Comparison of ENCODE assay signal across 21 mouse cellular contexts in the genomic region with DNA sequence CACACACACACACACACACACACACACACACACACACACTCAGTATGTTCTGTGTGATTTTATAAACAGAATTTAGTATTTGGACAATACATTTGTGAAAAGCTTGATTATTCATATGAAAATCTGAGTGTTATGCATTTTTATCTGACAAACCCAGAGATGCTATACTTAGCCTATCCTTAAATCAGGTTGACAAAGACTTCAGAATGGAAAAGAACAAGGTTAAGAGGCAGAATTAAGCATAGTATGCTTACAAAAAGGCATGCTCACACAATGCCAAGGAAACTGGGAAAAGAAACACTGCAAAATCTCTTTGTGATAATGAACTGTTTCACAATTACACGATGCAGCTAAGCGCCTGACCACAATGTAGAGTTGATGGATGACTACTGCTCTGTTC.
DNase-seq lines count a peak whose midpoint lies in the region; ATAC-seq and TF ChIP-seq lines count a peak whose summit lies in the region.
"Had no signal": no experiment of that assay in that cellular context is flagged by ENCODE, and none has a peak within 500 bp of the region (broad histone marks: within the 10 kb centered on the region; RNA-seq: fewer than 3 reads in every experiment).

No protein-coding gene starts in this region.

- TF ChIP-seq CTCF in forebrain, postnatal 0 days (IDR thresholded peaks at IDR 0.05; ENCODE audit: low read depth) = no peak

- no peaks in the 10 kb centered on the region; the same call in 1 of the 2 replicates for H3K4me1 ChIP-seq in forebrain, postnatal 0 days (ENCODE audit: insufficient read depth)
- H3K4me1 ChIP-seq in forebrain, embryonic 10.5 days = no peaks in the 10 kb centered on the region
- H3K4me1 ChIP-seq in hindbrain, embryonic 14.5 days (replicated peaks; ENCODE audit: control insufficient read depth, insufficient read depth, low read length) = no peaks in the 10 kb centered on the region
- no peaks in the 10 kb centered on the region for H3K4me1 ChIP-seq in hindbrain, embryonic 10.5 days (replicated peaks)

- H3K4me3 ChIP-seq in forebrain, postnatal 0 days (ENCODE audit: low read depth, low read length) = no peak overlapping the region
- H3K4me3 ChIP-seq in forebrain, embryonic 10.5 days = no peak overlapping the region
- H3K4me3 ChIP-seq in hindbrain, embryonic 14.5 days (replicated peaks; ENCODE audit: low read length) = no peak overlapping the region
- H3K4me3 ChIP-seq in hindbrain, embryonic 10.5 days = no peak overlapping the region

- no peak overlapping the region for H3K27ac ChIP-seq in forebrain, postnatal 0 days (ENCODE audit: low read depth, low read length)
- no peak overlapping the region for H3K27ac ChIP-seq in forebrain, embryonic 10.5 days
- H3K27ac ChIP-seq in hindbrain, embryonic 14.5 days = no peak overlapping the region
- H3K27ac ChIP-seq in hindbrain, embryonic 10.5 days = no peak overlapping the region

- no peak for DNase-seq in forebrain, postnatal 0 days
- no peak for DNase-seq in forebrain, embryonic 10.5 days (ENCODE audit: extremely low spot score, low spot score)
- no peak for DNase-seq in frontal cortex, adult 2 months (ENCODE audit: extremely low spot score in 1 of 2, low spot score in 1 of 2)
- peak; percentile 19 for DNase-seq in hindbrain, embryonic 14.5 days (ENCODE audit: low spot score)
- no peak for DNase-seq in hindbrain, embryonic 10.5 days (ENCODE audit: low spot score)
- DNase-seq: adrenal gland, adult 2 months; adrenal gland, adult 8-10 months; adrenal gland, postnatal 10 days; adrenal gland, postnatal 14 days; adrenal gland, postnatal 25 days; adrenal gland, postnatal 36 days; B cell, adult 2 months; cerebellum, adult 11 months; cerebellum, adult 11-12 months; cerebellum, adult 18-20 months had no signal

- 68% methylated on average over 2 of the region's 2 CpGs for WGBS in forebrain, postnatal 0 days
- WGBS in forebrain, embryonic 10.5 days = 92% methylated on average over 2 of the region's 2 CpGs
- WGBS in hindbrain, embryonic 14.5 days = 61% methylated on average over 2 of the region's 2 CpGs
- WGBS in hindbrain, embryonic 10.5 days = 85% methylated on average over 2 of the region's 2 CpGs

- H3K27me3 ChIP-seq in forebrain, postnatal 0 days (ENCODE audit: insufficient read depth, low read length) = no peaks in the 10 kb centered on the region
- H3K27me3 ChIP-seq in forebrain, embryonic 10.5 days (ENCODE audit: poor library complexity, severe bottlenecking) = no peaks in the 10 kb centered on the region
- no peaks in the 10 kb centered on the region for H3K27me3 ChIP-seq in hindbrain, embryonic 14.5 days (ENCODE audit: control insufficient read depth, insufficient read depth, low read length)
- H3K27me3 ChIP-seq in hindbrain, embryonic 10.5 days (ENCODE audit: insufficient read depth, poor library complexity, severe bottlenecking) = no peaks in the 10 kb centered on the region
- H3K27me3 ChIP-seq: CH12.LX, Patski had no signal

- peak; percentile 51; the same call in 1 of the 2 replicates for ATAC-seq in forebrain, postnatal 0 days
- ATAC-seq in frontal cortex, adult (ENCODE audit: low TSS enrichment) = peak; percentile 64; the same call in 1 of the 2 replicates
- ATAC-seq in hindbrain, embryonic 14.5 days (ENCODE audit: low FRiP score) = no peak
- ATAC-seq: activated CD4-positive, CD25-positive, alpha-beta regulatory T cell, adult 4 months; CD4-positive, CD25-positive, alpha-beta regulatory T cell, adult 4 months; Patski had no signal

- H3K9ac ChIP-seq in forebrain, postnatal 0 days = no peak overlapping the region
- H3K9ac ChIP-seq in hindbrain, embryonic 14.5 days = no peak overlapping the region

- H3K4me2 ChIP-seq in forebrain, postnatal 0 days (ENCODE audit: low read depth) = no peak overlapping the region
- H3K4me2 ChIP-seq in hindbrain, embryonic 14.5 days (replicated peaks) = no peak overlapping the region

- no peaks in the 10 kb centered on the region for H3K36me3 ChIP-seq in forebrain, postnatal 0 days (ENCODE audit: insufficient read depth)
- no peaks in the 10 kb centered on the region for H3K36me3 ChIP-seq in forebrain, embryonic 10.5 days (replicated peaks)
- no peaks in the 10 kb centered on the region for H3K36me3 ChIP-seq in hindbrain, embryonic 14.5 days (replicated peaks; ENCODE audit: control insufficient read depth, insufficient read depth)
- no peaks in the 10 kb centered on the region for H3K36me3 ChIP-seq in hindbrain, embryonic 10.5 days
- H3K36me3 ChIP-seq: G1E had no signal

- no peaks in the 10 kb centered on the region for H3K9me3 ChIP-seq in forebrain, postnatal 0 days (ENCODE audit: low read length)
- H3K9me3 ChIP-seq in forebrain, embryonic 10.5 days = no peaks in the 10 kb centered on the region
- no peaks in the 10 kb centered on the region for H3K9me3 ChIP-seq in hindbrain, embryonic 14.5 days (ENCODE audit: control insufficient read depth, low read length)
- H3K9me3 ChIP-seq in hindbrain, embryonic 10.5 days = no peaks in the 10 kb centered on the region
